Mouse (Mus musculus) spleen, embryonic (tissue): ENCODE measurements at regions not wholly inside any gene's neighbourhood (a gene's known extent, or its start where the extent isn't known, plus 50 kb on each side); places are given as distances from the start of the nearest gene placed in this dataset.

Experiments
- CTCF ChIA-PET: fragments of 350-600 bp; sonication (Branson Sonifier 250); formaldehyde crosslinking; loops from one replicate; lab custom pipeline; 2022; lab: Charles Lee

DNA sequence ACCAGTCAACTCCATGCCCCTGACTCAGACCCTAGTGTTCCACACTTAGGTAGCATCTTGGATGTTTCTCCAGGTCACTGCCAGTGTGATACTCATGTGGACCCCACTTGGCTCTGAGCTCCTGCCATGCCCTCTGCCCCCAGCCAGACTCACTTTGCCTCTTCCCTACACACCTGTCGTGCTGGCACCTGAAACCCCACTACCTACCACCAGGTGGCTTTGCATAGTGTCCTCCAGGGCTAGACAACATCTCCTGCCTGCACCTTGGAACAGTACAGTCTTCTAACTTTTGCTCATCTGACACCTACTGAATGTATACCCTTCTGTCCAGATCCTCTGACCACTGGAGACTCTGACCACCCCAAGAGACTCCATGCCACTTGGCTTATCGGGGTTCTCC is 80.6 kb downstream of the Fam53a start:
- CTCF ChIA-PET, result no interaction called here

DNA sequence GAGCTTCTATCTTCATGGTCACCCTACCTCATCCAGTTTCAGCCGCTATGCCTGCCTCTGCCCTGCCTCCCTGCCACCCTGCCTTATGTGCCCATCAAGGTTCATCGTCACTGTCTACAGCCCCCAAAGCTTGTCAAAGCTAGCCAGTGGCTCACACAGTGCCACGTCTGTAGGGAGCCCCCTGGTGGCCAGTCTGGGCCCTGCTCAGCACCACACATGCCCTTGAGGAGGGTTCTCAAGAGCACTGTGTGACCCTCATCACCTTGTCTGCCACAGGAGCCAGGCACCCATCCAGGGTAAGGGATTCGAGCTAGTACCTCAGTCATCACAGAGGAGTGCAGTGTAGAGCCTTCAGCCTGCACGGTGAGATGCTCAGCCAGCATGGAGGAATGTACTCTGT is 86.1 kb downstream of the Fam53a start:
- CTCF ChIA-PET, result no interaction called here

DNA sequence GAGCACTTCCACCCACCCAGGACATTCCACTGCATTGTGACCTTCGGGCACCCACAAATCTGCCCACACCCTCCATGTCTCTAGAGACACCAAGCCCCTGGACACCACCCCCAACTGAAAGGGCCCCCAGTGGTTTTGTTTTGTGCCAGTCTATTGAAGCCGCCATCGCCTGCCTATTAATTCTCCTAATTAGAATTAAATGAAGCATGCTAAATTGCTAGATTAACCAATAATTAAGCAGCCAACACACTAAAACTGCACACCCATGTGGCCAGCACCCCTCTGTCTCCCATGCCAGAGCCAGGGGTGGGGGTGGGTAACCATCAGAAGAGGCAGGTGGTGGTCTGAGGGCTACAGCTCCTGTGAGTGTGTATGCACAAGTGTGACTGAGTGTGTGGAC is 86.8 kb downstream of the Fam53a start:
- CTCF ChIA-PET, result no interaction called here

DNA sequence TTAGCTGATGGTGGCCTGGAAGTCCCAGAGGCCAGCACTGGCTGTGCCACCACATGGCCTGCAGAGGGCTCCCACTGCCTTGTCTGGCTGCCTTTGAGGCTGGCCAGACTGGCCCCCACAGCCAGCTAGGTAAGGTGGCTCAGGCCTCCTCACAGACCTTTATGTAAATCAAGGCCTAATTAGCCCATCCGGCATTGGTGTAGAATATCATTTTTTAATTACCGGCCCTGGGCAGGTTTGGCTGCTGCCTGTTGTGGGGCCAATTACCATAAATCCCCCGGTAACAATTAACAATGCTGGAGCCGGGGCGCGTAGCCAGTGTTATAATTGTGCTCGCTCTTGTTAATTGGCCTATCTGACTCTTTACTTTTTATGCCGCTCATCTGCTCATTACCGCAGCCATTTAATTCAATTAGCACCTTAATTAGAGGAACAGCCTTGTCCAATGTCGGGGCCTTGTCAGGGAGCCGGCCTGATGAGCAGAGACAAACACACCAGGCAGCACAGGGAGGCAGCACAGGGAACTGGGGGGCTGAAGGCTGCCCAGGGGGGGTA is 87.4 kb downstream of the Fam53a start:
- CTCF ChIA-PET, result interaction anchor here (0.6 kb wide), 1 partner anchor 123 kb away, joined by 9 read pairs; no protein-coding TSS in a partner anchor

DNA sequence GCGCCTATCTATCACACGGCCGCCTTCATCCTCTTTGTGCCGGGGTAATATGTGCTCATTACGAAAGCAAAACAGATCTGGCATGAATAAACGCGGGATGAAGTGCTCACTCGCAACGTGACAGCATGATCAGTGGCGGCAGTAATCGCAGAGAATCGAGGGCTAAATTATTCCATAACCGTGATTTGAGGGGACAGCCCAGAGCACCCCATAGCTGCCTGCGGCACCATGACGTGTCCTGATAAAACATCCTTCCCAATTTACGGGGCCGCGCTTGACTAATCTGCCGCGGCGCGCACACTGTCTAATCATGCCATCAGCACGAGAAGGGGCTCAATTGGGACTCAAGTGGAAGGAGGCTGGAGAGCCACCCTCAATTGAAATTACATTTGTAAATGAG is 89.2 kb downstream of the Fam53a start:
- CTCF ChIA-PET, result no interaction called here

DNA sequence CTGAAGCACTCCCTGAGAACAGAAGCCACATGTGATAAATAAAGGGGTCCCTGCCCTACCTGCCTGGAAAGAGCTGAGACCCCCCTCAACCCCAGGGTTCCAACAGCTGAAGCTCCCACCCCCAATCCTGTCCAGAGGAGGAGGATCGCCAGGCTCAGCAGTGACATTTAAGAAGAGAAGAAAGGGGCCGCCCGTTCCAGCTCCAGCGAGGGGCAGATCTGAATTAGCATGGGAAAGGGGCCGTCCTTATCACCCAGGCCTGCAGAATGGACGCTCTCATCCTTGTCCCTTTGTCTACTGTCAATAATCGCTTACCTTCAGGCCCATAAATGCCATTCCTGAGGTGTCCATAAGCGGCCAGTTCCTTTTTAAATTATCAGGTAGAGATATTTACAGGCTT is 92.0 kb downstream of the Fam53a start:
- CTCF ChIA-PET, result no interaction called here

DNA sequence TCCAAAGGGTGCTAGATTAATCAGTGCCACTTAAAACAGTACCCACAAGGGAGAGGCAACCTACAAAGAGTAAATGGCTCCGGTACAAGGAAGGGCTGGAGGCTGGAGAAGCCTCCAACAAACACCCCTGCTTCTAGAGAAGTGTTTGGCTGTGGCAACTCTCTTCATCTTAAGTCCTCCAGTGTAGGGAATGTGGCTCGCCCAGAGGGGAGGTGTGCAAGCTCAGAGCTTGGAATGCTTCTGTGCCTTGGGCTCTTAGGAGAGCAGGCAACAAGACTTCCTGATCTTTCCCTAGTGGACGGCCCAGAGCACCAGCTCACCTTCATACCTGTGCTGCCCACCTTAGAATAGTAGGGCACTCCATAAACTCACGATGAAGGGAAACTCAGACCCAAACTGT is 92.4 kb downstream of the Fam53a start:
- CTCF ChIA-PET, result no interaction called here

DNA sequence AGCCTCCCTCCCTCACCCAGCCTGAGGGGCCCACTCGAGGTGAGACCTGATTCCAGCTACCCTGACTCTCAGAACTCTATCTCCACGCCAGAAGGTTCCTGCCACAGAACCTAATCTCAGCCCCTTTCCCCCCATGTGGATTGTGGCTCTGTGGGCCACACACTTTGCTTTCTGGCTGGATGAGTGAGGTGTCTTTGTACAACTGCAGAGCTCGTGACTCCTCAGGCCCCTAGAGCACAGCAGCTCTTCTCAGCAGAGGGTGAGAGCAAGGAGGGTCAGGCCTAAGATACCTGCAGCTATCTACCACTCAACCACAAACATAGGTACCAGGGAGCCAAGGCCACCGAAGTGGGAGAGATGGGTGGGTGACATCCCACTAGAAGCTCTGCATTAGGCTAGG is 93.2 kb downstream of the Fam53a start:
- CTCF ChIA-PET, result no interaction called here

DNA sequence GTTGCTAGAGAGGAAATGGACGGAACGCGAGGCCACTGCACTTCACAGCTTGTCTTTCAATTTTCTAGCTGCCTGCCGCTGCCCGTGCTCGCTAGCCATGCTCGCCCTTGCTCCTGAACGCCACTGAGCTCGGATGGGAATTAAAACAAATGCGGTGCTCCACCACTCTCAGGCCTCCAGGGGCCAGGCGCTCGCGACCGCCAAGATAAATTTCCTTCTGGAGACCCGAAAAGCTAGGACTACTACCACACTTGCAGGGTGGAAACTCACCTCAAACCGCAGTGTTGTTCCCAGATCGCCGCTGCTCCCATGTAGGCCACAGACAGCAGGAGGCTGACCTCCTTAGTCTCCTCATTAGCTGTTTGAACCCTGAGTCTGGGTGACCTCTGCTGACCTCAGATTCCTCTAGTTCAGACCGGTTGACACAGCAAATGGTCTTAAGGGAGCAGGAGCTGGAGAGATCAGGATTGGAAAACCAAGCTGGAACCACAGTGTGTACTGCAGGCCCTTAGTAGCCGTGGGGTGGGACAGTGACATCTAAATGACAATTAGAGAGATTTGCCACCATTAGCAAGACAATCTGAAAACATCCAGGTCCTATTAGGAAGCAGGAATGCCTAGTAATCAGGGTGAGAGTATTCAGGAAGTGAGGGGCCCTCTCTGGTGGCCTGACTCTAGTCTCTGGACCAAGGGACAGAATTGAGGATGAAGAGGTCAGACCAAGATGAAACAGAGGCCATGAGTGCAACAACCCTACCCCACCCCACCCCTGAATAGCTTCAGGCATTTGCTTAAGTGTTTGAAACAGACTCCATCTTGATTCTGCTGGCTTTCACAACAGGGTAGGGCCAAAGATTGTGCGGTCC is 94.1 kb downstream of the Fam53a start:
- CTCF ChIA-PET, result no interaction called here

DNA sequence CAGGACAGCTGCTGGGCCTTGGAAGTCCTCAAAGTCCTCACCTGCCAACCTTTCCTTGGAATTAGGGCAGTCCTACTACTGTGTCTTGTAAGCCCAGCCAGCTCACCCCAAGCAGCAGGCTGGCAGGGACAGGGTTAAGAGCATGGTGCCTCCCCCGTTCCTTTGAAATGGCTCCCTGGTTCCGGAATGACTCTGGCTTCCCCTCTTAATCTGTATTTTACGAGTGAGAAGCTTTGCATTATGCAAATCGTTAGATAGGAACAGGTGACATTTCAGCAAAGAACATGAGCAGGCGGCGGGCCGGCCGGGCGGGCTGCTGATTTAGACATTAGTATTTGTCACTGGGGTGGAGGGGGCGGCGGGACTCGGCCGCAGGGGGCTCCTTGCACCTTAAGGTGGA is 95.1 kb downstream of the Fam53a start:
- CTCF ChIA-PET, result no interaction called here

DNA sequence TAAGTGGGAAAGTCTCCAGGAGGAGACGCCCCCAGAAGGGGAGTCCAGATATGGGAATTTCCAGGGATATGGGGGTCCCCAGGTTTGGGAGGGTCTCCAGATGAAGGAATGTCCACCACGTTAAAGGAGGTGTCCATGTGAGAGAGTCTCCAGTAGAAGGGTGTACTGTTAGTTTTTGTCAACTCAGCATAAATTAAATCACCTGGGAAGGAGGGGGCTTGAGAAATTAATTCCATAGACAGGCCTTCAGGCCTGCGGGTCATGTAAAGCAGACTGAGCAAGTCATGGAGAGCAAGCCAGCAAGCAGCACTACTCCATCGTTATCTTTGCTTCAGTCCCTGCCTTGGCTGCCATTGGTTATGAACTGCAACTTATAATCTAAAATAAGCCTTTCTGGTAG is 96.2 kb downstream of the Fam53a start:
- CTCF ChIA-PET, result no interaction called here

DNA sequence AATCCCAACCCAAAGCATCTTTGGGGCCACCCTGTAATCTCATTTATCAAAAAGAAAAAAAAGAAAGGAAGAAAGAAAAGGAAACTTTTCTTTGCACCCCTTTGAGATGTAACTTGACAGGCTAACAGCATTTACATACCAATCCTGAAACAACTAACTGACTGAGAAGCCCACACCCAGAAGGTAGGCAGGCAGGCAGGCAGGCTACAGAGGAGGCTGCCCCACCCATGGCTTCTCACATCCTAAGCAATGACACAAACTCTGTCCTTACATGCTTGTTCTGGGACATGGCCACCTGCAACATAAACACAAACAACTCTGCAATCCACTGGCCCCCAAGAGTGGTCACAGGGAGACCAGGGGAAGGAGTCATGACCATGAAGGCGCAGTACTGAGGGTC is 97.5 kb upstream of the Nkx1-1 start:
- CTCF ChIA-PET, result no interaction called here

DNA sequence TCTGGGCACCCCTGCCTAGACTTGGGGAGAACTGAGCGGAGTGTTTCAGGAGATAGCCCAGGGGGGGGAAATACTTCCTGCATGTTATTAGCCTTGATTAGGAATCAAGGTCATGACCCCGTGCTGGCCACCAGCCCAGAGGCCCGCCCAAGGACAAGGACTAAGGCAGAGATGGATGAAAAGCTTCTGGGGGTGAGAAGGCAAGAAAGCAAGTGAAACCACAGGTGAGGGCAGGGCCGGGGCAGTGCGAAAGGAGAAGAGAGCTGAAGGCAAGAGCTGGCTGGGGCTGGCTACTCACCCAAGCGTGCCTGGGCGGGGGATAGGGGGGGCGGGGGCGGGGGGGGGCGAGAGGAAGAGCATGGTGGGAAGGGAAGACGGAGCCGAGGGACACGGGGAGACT is 96.0 kb upstream of the Nkx1-1 start:
- CTCF ChIA-PET, result interaction anchor here (0.6 kb wide), 2 partner anchors 10 to 1495 kb away, joined by 3 read pairs; no protein-coding TSS in a partner anchor

DNA sequence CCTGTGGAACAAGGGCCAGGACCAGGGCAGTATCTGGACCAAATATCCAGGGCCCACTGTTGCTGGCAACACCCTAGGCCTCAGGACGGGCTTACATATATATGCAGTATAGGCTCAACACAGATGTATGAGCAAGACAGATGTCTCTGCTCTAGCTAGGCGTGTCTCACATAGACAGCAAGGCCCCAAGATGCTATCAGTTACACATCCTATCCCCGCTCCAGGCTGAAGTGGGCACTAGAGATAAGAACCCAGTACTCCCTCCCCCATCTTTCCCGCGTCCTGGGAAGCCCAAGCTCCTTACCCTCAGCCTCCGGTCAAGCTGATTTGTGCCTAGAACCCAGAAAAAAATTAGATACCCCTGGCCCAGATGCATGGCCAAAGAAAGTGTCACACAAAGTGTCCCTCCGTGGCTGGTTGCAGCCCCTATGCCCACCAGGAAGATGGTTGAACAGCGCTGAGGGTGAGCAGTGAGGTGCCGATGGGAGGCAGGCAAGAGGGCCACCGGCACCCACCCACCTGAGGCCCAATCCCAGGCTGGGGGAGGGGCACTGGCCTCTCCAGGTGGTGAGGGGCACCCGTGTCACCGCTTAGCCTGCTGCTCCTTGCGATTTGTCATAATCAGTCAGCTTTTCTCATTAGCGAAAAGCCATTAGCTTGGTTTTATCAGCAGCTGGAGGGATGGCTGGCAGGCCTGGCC is 95.3 kb upstream of the Nkx1-1 start:
- CTCF ChIA-PET, result interaction anchor here (0.6 kb wide), 1 partner anchor 10 kb away, joined by 3 read pairs; no protein-coding TSS in a partner anchor

DNA sequence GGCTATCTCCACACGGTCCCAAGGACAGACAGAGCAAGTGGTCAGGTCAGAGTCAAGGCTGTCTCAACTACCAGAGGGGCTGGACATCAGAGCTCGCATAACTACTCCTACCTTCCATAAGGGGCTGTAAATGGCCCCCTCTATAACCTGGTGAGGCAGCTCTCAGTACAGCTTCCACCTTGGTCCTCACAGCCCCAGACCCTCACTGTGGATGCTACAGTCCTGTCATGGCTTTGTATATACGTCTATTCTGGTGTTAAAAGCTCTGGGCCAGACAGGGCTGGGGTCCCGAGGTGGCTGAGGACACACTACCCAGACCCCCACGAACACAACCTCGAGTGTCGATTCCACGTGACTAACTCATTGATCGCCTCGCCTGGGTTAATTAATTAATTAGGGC is 94.0 kb upstream of the Nkx1-1 start:
- CTCF ChIA-PET, result no interaction called here

DNA sequence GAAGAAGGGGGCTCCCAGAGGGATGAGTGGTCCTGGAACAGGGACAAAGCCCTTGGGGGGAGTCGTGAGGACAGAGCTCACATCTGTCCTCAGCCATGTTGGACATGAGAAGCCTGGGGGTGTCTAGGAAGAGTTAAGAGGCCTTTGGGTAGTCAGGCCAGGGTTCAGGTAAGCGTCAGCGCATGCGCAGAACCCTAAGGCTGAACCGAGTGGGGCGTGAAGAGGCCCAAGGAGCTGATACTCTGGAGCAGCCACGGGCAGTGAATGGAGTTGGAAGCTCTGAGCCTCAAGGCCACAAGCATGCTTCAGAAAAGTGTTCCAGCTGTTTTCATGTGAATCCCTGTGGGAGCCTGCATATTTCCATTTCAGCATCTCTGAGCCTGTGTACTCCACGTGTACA is 93.5 kb upstream of the Nkx1-1 start:
- CTCF ChIA-PET, result no interaction called here

DNA sequence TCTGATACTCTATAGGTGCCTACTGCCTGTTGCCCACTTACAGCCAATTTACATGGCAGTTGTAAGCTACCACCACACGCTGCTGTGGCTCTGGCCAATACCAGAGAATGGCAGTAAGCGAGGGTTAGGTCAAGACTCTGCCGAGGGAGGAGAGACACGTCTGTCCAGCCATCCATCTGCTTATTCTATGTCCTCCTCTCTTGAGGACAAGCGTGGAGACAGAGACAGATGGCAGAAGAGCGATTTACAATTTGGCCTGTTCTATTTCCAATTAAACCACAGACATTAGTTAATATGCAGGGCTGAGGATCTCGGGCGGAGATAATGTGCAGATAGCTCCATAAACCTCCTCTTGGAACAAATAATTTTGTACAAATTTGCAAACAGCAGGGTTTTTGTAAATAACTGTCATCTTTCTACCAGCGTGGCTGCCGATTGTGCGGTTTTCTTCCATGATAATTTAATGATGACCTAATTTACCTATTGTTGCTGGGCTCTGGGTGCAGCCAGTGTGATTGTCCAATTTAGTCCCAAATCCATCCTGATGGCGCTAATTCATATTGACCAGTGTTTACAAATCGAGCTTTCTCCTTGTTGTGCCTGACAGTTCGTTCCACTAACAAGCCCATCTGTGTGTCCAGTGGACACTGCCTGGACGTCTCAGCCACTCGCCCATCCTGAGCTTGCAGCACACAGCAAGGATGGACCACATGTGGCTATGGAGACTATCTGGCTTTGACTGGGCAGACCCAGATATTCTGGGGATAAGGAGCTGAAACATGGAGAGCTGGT is 88.4 kb upstream of the Nkx1-1 start:
- CTCF ChIA-PET, result no interaction called here

DNA sequence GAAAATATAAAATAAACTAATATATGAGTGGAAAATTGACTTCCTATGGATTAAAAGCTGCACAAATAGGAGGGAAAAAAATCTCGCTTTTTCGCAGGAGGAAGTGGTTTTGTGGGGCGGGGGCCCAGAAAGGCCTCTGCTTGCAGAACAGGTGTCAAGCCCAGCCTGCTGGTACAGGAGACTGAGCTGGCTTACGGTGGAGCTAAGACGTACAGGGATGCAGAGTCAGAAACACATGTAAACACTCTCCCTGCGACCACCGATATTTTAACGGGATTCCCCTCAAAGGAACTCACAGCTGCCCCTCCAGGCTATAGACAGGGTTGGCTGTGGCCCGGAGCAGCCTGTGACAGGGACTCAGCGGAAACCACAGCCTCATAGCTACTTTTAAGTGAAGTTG is 87.1 kb upstream of the Nkx1-1 start:
- CTCF ChIA-PET, result no interaction called here

DNA sequence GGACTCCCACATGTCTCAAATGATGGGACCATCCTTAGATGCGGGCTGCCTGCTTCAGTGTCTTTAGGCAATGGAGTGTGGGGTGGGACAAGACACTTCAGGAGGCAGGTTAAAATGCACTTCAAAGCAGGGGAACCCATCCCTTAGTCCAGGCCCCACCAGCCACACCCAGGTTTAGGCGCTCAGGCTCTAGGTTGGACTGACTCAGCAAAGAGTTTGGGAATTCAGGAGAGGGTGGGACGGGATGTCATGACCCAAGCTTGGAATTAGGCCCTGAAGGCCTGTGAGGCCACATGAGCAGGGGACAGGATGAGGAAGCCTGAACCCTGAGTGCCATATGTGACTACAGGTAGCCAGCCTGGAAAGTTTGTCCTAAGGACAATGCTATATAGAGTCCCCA is 85.6 kb upstream of the Nkx1-1 start:
- CTCF ChIA-PET, result interaction anchor here (0.7 kb wide), 1 partner anchor 46 kb away, joined by 3 read pairs; no protein-coding TSS in a partner anchor

DNA sequence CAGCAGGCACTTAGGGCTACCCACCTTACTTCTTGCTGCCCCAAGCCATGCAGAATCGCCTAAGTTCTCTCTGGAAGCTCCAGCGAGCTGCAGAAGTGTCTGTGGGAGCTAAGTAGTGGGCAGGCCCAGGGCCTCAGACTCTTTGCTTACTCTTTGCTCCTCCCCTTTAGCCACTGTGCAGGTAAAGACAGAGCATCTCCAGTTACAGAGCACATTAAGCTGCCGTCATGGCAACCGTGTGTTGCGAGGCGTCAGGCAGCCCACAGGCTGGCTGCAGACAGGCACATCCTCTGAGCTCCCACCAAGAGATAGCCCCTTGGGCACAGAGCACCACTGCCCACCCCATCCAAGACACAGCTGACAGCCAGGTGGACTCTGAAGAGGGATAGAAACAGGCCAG is 85.1 kb upstream of the Nkx1-1 start:
- CTCF ChIA-PET, result interaction anchor here (0.7 kb wide), 1 partner anchor 46 kb away, joined by 3 read pairs; no protein-coding TSS in a partner anchor

DNA sequence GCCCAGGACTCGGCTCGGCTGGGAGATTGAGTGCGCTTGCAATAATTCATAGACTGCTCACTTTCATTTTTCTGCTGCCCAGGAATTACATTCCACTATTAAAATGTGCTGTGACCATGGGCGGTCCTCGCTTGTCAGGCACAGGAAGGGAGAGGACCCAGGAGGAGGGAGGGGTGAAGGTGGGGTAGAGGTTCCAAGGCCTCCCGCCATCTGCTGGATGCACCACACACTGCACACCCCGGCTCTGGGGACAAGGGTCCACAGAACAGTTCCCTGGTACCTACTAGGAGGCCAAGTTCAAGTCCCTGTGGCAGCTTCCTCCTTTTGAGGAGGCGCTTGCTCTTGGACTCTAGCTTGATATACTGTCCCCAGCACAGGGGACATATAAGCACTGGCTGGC is 83.8 kb upstream of the Nkx1-1 start:
- CTCF ChIA-PET, result no interaction called here

DNA sequence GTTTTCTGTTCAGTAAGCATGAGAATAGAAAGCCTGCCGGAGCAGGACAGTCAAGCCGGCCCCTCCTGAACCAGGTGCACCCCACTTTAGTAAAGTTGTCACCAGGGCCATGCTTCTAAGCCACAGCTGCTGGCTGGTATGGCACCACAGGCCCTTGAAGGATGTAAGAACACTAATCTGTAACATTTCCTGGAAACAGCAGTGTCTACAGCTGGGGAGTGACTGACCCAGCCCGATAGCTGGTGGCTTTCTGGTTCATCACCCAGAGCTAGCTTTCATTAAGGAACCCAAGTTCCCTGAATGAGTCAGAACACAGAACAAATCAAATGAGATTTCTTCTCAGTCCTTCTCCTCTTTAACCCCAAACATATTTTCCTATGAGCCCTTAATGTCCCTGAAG is 82.4 kb upstream of the Nkx1-1 start:
- CTCF ChIA-PET, result no interaction called here
